Mouse (Mus musculus) induced T-regulatory cell, adult 2 months (primary cell): Measurements from ENCODE around the gene Ccng1.
"Not testable (repeated sequence)": the region's sequence is repeated elsewhere in the genome, so short reads cannot be mapped to it uniquely, and the experiment has no call there.

ENCODE experiments used
- DNase-seq: peaks from one replicate; pipeline ENCODE4 v3.0.0-alpha.2; 2012; ENCODE audit warnings: low read depth

Ccng1 gene

GRCm38 (mm10) chr11:40718324-40718723, 36.8 kb downstream of the Ccng1 start:
- peak; percentile 33 for DNase-seq

GRCm38 (mm10) chr11:40715524-40715923, 39.6 kb downstream of the Ccng1 start:
- DNase-seq: peak; percentile 53

- DNase-seq: no peak
Measured at GRCm38 (mm10) chr11:40713858-40714257, 41.3 kb downstream of the Ccng1 start.

- DNase-seq: not testable (repeated sequence)
Measured at GRCm38 (mm10) chr11:40709899-40710298, 45.2 kb downstream of the Ccng1 start.
